Mouse (Mus musculus) hindbrain, embryonic 16.5 days (tissue): Measurements from ENCODE around the gene Akap1. TPM values are rescaled to one million over a fixed set of nuclear protein-coding genes. Genes with fewer than 3 reads are reported as not detected.
"Not testable (repeated sequence)": the region's sequence is repeated elsewhere in the genome, so short reads cannot be mapped to it uniquely, and the experiment has no call there.

Experiments
- ATAC-seq: fragments of 200-750 bp; cut with Nextera tagmentation; 2 replicates; pipeline ENCODE4 v1.8.0; 2017; ENCODE audit warnings: moderate TSS enrichment, moderate library complexity
- H3K27ac ChIP-seq: fragments of 300-500 bp; sonication (generic); 2 replicates; pipeline ENCODE4 v1.5.1; 2014; ENCODE audit warnings: low read depth, mild to moderate bottlenecking, control low read depth, low read length, moderate library complexity
- H3K27me3 ChIP-seq: fragments of 300-500 bp; sonication (generic); replicated peaks from 2 replicates; pipeline ENCODE4 v1.6.1; 2014; ENCODE audit warnings: low read length; ENCODE audit not compliant: control insufficient read depth, insufficient read depth
- H3K36me3 ChIP-seq: fragments of 300-500 bp; sonication (generic); 2 replicates; pipeline ENCODE4 v1.6.1; 2014; ENCODE audit warnings: mild to moderate bottlenecking, low read length, moderate library complexity, mixed read lengths; ENCODE audit not compliant: control insufficient read depth, insufficient read depth
- H3K4me1 ChIP-seq: fragments of 300-500 bp; sonication (generic); 2 replicates; pipeline ENCODE4 v1.6.1; 2014; ENCODE audit warnings: low read depth, low read length; ENCODE audit not compliant: control insufficient read depth, insufficient read depth
- H3K4me2 ChIP-seq: fragments of 300-500 bp; sonication (generic); 2 replicates; pipeline ENCODE4 v1.6.1; 2014; ENCODE audit warnings: mild to moderate bottlenecking, low read length, control low read depth, moderate library complexity
- H3K4me3 ChIP-seq: fragments of 300-500 bp; sonication (generic); 2 replicates; pipeline ENCODE4 v1.5.1; 2014; ENCODE audit warnings: mild to moderate bottlenecking, low read length, control low read depth, moderate library complexity
- H3K9ac ChIP-seq: fragments of 300-500 bp; sonication (generic); 2 replicates; pipeline ENCODE4 v1.6.1; 2014; ENCODE audit warnings: low read depth, mild to moderate bottlenecking, control low read depth, low read length, moderate library complexity
- H3K9me3 ChIP-seq: fragments of 300-500 bp; sonication (generic); 2 replicates; pipeline ENCODE4 v1.6.1; 2014; ENCODE audit warnings: mild to moderate bottlenecking, low read length, moderate library complexity; ENCODE audit not compliant: control insufficient read depth
- WGBS: fragments of 180-500 bp; shearing (Covaris S2); extraction: QIAGEN DNeasy Blood & Tissue Kit; methylation state at CpG from one replicate; pipeline ENCODE4 v1.1.7; 2014; 5-methylcytosine and 5-hydroxymethylcytosine counted together
- polyA plus RNA-seq: library from polyadenylated mRNA; unstranded; fragments of >200 nt; fragmentation: Nextera tagmentation; extraction: Ambion mirVana; gene quantifications from 2 replicates; pipeline ENCODE4 v1.2.1, GENCODE M21; 2015

Gene Akap1
- polyA plus RNA-seq, 1 experiment from 2014 or later = 28.5 TPM

DNA sequence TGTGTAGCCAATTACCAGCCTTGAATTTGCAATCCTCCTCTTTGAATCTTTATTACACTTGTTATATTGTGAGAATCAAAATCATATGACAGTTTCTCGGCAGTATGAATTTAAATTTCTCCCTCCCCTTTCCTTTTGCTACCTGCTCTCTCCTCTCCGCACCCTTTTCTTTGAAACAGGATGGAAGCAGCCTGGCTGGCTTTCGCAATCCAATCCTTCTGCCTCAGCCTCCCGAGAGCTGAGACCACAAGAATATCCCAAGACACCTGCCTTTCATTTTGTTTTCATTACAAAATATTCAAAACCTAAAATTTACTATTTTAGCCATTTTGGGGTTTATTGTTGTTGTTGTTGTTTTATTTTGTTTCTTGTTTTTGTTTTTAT lies 34.0 kb upstream of the Akap1 start:
- Histone ChIP-seq H3K4me3 (no peak overlapping the region), H3K4me1 (no peaks in the 10 kb centered on the region), H3K36me3 (no peaks in the 10 kb centered on the region), H3K27me3 (no peaks in the 10 kb centered on the region), H3K9me3 (no peaks in the 10 kb centered on the region), H3K9ac (no peak overlapping the region), H3K4me2 (no peak overlapping the region), H3K27ac (no peak overlapping the region)
- 82% methylated on average over 4 of the region's 4 CpGs for WGBS
- ATAC-seq = no peak

DNA sequence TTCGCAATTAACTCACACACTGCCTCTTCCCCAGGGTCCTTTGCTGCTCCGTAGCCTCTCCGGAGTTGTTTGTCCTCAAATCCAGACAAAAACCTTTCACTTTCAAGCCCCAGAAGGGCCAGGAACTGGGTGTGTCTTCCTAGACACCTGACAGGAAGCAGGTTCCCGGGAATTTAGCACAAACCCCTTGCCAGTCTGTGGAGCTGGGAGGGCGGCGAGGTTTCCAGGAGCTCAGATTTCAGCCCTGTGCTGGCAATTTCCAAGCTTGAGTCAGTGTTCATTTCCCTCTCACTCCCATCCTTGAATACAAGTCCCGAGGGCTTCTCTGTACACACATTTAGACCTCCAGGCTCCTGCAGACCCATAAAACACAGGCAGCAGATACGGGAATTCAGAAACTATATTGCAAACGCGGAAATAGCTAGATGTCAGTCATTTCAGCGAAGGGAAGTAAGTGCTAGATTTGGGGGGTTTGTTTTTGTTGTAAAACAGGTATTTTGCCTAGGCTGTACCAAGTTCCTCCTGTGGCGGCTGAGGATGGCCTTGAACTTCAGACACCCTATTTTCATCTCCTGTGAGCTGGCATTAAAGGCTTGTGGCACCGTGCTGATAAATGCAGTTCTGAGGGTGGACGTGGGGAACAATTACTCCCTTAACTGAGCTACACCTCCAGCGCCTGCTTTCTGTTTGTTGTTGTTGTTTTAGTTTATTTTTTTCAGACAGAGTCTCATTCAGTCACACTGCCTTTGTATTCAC lies 33.4 kb upstream of the Akap1 start:
- no peaks in the 10 kb centered on the region for H3K9me3 ChIP-seq
- H3K27ac ChIP-seq = no peak overlapping the region
- WGBS = 58% methylated on average over 15 of the region's 15 CpGs
- H3K4me3 ChIP-seq = no peak overlapping the region
- no peak overlapping the region for H3K9ac ChIP-seq
- no peaks in the 10 kb centered on the region for H3K4me1 ChIP-seq
- ATAC-seq = no peak
- no peaks in the 10 kb centered on the region for H3K27me3 ChIP-seq
- H3K4me2 ChIP-seq = no peak overlapping the region
- H3K36me3 ChIP-seq = no peaks in the 10 kb centered on the region

DNA sequence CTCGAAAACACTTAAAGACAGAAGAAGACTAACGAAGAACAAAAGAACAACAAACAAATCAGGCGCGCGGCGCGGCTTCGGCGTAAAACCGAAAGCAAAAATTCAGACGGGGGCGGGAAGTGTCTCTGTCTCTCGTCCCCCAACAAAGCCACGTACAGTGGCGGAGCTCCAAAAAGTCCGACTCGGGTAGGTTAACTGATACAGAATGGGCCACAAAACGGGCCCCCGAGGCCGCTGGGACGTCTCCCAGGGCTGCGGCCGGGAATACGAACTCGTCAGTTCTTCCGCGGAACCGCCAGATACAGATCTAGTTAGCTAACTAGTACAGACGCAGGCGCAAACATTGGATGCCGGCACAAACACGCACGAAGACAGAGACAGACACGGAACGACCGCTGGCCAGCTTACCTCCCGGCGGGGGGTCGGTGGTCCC lies 31.4 kb upstream of the Akap1 start:
- H3K27ac ChIP-seq, H3K4me1 ChIP-seq, H3K9me3 ChIP-seq, ATAC-seq, H3K27me3 ChIP-seq, H3K36me3 ChIP-seq, H3K9ac ChIP-seq: not testable (repeated sequence)
- 36% methylated on average over 20 of the region's 39 CpGs for WGBS
- H3K4me2 ChIP-seq = peak overlapping the region; percentile 28; the same call in 1 of the 2 replicates
- H3K4me3 ChIP-seq = peak overlapping the region; percentile 28

DNA sequence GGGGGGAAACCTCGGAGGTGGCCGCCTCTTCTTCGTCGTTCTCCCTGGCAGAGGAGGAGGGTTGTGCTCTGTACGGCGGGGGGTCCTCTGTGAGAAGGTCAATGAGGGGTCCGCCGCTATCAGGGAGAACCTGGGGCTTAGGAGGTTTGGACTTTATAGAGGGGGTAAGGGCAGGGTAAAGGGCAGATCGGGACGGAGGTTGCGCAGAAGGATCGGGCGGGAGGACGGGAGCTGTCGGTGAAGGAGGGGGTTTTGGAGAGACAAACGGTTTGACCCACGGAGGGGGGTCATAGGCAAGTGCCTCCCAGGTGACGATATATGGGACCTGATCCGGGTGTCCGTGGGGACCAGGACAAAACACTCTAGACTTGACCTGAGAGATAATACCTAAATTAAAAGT lies 30.8 kb upstream of the Akap1 start:
- H3K27me3 ChIP-seq, H3K27ac ChIP-seq, H3K4me1 ChIP-seq, H3K9me3 ChIP-seq, ATAC-seq, H3K4me3 ChIP-seq, H3K4me2 ChIP-seq, H3K36me3 ChIP-seq, H3K9ac ChIP-seq: not testable (repeated sequence)
- 48% methylated on average over 15 of the region's 20 CpGs for WGBS

DNA sequence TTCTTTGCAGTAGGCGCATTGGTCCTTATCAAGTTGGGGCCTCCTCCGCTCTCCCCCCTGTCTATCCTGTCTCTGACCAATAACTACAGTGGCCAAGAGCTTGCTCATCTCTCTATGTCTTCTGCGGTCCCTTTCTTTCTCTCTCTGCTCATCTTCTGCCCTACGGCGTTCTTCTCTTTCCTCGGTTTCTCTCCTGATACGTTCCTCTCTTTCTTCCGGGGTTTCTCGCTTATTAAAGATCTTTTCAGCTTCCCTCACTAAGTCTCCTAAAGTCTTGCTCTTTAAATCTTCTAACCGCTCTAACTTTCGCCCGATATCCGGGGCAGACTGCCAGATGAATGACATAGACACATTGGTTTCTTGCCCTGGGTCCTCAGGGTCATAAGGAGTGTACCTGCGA lies 29.9 kb upstream of the Akap1 start:
- not testable (repeated sequence) for H3K9ac ChIP-seq, H3K4me2 ChIP-seq, H3K4me3 ChIP-seq, H3K27me3 ChIP-seq, H3K36me3 ChIP-seq, H3K9me3 ChIP-seq, H3K4me1 ChIP-seq, ATAC-seq, H3K27ac ChIP-seq
- 95% methylated on average over 11 of the region's 14 CpGs for WGBS

- H3K9me3 ChIP-seq, ATAC-seq, H3K4me1 ChIP-seq, H3K36me3 ChIP-seq, H3K27me3 ChIP-seq, H3K4me2 ChIP-seq, H3K9ac ChIP-seq, H3K4me3 ChIP-seq, H3K27ac ChIP-seq: not testable (repeated sequence)
- no CpG with 5 or more reads among the region's 8 CpGs for WGBS
Observed at GRCm38 (mm10) chr11:88893501-88893900, 29.1 kb upstream of the Akap1 start.

DNA sequence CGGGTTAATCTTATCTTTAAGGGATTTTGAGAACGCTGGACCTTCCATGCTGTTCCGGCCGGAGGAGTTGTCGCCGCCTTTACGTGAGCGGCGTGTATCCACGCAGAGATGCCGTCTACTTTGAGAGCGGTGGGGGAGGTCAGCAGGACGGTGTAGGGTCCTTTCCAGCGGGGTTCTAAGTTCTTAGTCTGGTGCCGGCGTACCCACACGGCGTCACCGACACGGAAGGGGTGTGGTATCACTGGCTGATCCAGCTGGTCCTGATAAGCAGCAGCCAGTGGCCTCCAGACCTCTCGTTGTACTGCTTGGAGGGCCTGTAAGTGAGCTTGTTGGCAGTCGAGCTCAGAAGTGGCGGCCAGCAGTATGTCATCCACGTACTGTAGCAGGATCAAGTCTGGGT lies 28.4 kb upstream of the Akap1 start:
- H3K4me1 ChIP-seq, H3K27ac ChIP-seq, H3K36me3 ChIP-seq, H3K4me2 ChIP-seq, H3K9ac ChIP-seq, H3K27me3 ChIP-seq, H3K9me3 ChIP-seq, H3K4me3 ChIP-seq, ATAC-seq: not testable (repeated sequence)
- 98% methylated on average over 20 of the region's 24 CpGs for WGBS

GRCm38 (mm10) chr11:88891921-88892561 lies 27.7 kb upstream of the Akap1 start:
- not testable (repeated sequence) for H3K9me3 ChIP-seq, H3K4me2 ChIP-seq, H3K27ac ChIP-seq, ATAC-seq, H3K4me3 ChIP-seq, H3K4me1 ChIP-seq, H3K27me3 ChIP-seq, H3K36me3 ChIP-seq, H3K9ac ChIP-seq
- WGBS = 94% methylated on average over 16 of the region's 24 CpGs

- 96% methylated on average over 7 of the region's 12 CpGs for WGBS
- H3K4me3 ChIP-seq, H3K9ac ChIP-seq, H3K27ac ChIP-seq, H3K27me3 ChIP-seq, H3K4me1 ChIP-seq, H3K36me3 ChIP-seq, H3K9me3 ChIP-seq, H3K4me2 ChIP-seq, ATAC-seq: not testable (repeated sequence)
Observed at GRCm38 (mm10) chr11:88891446-88891845, 27.1 kb upstream of the Akap1 start.
